Mouse (Mus musculus): ENCODE results near the gene Bms1. TPM values are rescaled to one million over a fixed set of nuclear protein-coding genes. Genes with fewer than 3 reads are reported as not detected.

Gene Bms1
- total and polyA plus RNA-seq, 2 experiments from 2014 or later: 11.5 to 17.6 TPM

- H3K27me3 ChIP-seq (ENCODE audit: control insufficient read depth, insufficient read depth, low read length): no peaks in the 10 kb centered on the region
- TF ChIP-seq EP300 (IDR thresholded peaks at IDR 0.05; ENCODE audit: low read depth) (no peak), CTCF (IDR thresholded peaks at IDR 0.05; ENCODE audit: low read depth) (no peak)
- 44% methylated on average over 3 of the region's 3 CpGs for WGBS
- no peak overlapping the region for H3K27ac ChIP-seq (ENCODE audit: low read depth)
- no peak for DNase-seq (ENCODE audit: low spot score)
- peaks cover 7% of the 10 kb centered on the region; the same call in 1 of the 2 replicates for H3K9me3 ChIP-seq (replicated peaks; ENCODE audit: control insufficient read depth, low read length)
- no peak overlapping the region for H3K9ac ChIP-seq (replicated peaks; ENCODE audit: low read depth, low read length)
- ATAC-seq (ENCODE audit: insufficient read depth, low read depth): no peak
- no peaks in the 10 kb centered on the region for H3K4me1 ChIP-seq (ENCODE audit: control insufficient read depth, insufficient read depth)
- H3K4me3 ChIP-seq (ENCODE audit: low read depth, low read length): no peak overlapping the region
- no peak overlapping the region for H3K4me2 ChIP-seq (ENCODE audit: low read depth, low read length)
- no peaks in the 10 kb centered on the region for H3K36me3 ChIP-seq (replicated peaks; ENCODE audit: control insufficient read depth, insufficient read depth, low read length)
Measured at GRCm38 (mm10) chr6:118366196-118366595, 53.1 kb downstream of the Bms1 start.

GRCm38 (mm10) chr6:118365781-118366180 is 53.5 kb downstream of the Bms1 start:
- H3K9me3 ChIP-seq (replicated peaks; ENCODE audit: control insufficient read depth, low read length): peaks cover 10% of the 10 kb centered on the region; the same call in 1 of the 2 replicates
- no peak overlapping the region for H3K9ac ChIP-seq (replicated peaks; ENCODE audit: low read depth, low read length)
- H3K27me3 ChIP-seq (ENCODE audit: control insufficient read depth, insufficient read depth, low read length): no peaks in the 10 kb centered on the region
- H3K4me1 ChIP-seq (ENCODE audit: control insufficient read depth, insufficient read depth): no peaks in the 10 kb centered on the region
- no peak overlapping the region for H3K4me2 ChIP-seq (ENCODE audit: low read depth, low read length)
- H3K27ac ChIP-seq (ENCODE audit: low read depth): no peak overlapping the region
- no peaks in the 10 kb centered on the region for H3K36me3 ChIP-seq (replicated peaks; ENCODE audit: control insufficient read depth, insufficient read depth, low read length)
- ATAC-seq (ENCODE audit: insufficient read depth, low read depth) (no peak), DNase-seq (ENCODE audit: low spot score) (no peak)
- no peak overlapping the region for H3K4me3 ChIP-seq (ENCODE audit: low read depth, low read length)
- TF ChIP-seq CTCF (IDR thresholded peaks at IDR 0.05; ENCODE audit: low read depth): no peak
- no peak for TF ChIP-seq EP300 (IDR thresholded peaks at IDR 0.05; ENCODE audit: low read depth)

GRCm38 (mm10) chr6:118350342-118350741 is 68.9 kb downstream of the Bms1 start:
- Histone ChIP-seq H3K4me2 (ENCODE audit: low read depth, low read length) (no peak overlapping the region), H3K9me3 (replicated peaks; ENCODE audit: control insufficient read depth, low read length) (no peaks in the 10 kb centered on the region), H3K4me1 (ENCODE audit: control insufficient read depth, insufficient read depth) (no peaks in the 10 kb centered on the region), H3K27ac (ENCODE audit: low read depth) (no peak overlapping the region), H3K9ac (replicated peaks; ENCODE audit: low read depth, low read length) (no peak overlapping the region), H3K36me3 (replicated peaks; ENCODE audit: control insufficient read depth, insufficient read depth, low read length) (no peaks in the 10 kb centered on the region), H3K4me3 (ENCODE audit: low read depth, low read length) (no peak overlapping the region), H3K27me3 (ENCODE audit: control insufficient read depth, insufficient read depth, low read length) (peaks cover 5% of the 10 kb centered on the region; the same call in 1 of the 2 replicates)
- whole genome bisulfite sequencing: 58% methylated on average over 12 of the region's 12 CpGs
- no peak for TF ChIP-seq CTCF (IDR thresholded peaks at IDR 0.05; ENCODE audit: low read depth)
- TF ChIP-seq EP300 (IDR thresholded peaks at IDR 0.05; ENCODE audit: low read depth): no peak
- no peak for ATAC-seq (ENCODE audit: insufficient read depth, low read depth)
- DNase-seq (ENCODE audit: low spot score): no peak

- no peak overlapping the region for H3K27ac ChIP-seq (ENCODE audit: low read depth)
- H3K4me2 ChIP-seq (ENCODE audit: low read depth, low read length): no peak overlapping the region
- WGBS: 59% methylated on average over 3 of the region's 3 CpGs
- H3K27me3 ChIP-seq (ENCODE audit: control insufficient read depth, insufficient read depth, low read length): peaks cover 5% of the 10 kb centered on the region; the same call in 1 of the 2 replicates
- no peak overlapping the region for H3K4me3 ChIP-seq (ENCODE audit: low read depth, low read length)
- H3K36me3 ChIP-seq (replicated peaks; ENCODE audit: control insufficient read depth, insufficient read depth, low read length): no peaks in the 10 kb centered on the region
- TF ChIP-seq CTCF (IDR thresholded peaks at IDR 0.05; ENCODE audit: low read depth): no peak
- TF ChIP-seq EP300 (IDR thresholded peaks at IDR 0.05; ENCODE audit: low read depth): no peak
- H3K9ac ChIP-seq (replicated peaks; ENCODE audit: low read depth, low read length): no peak overlapping the region
- no peaks in the 10 kb centered on the region for H3K9me3 ChIP-seq (replicated peaks; ENCODE audit: control insufficient read depth, low read length)
- no peak for ATAC-seq (ENCODE audit: insufficient read depth, low read depth)
- no peak for DNase-seq (ENCODE audit: low spot score)
- no peaks in the 10 kb centered on the region for H3K4me1 ChIP-seq (ENCODE audit: control insufficient read depth, insufficient read depth)
Measured at GRCm38 (mm10) chr6:118348186-118348585, 71.1 kb downstream of the Bms1 start.

GRCm38 (mm10) chr6:118347291-118347690 is 72.0 kb downstream of the Bms1 start:
- Histone ChIP-seq H3K4me2 (ENCODE audit: low read depth, low read length) (no peak overlapping the region), H3K36me3 (replicated peaks; ENCODE audit: control insufficient read depth, insufficient read depth, low read length) (no peaks in the 10 kb centered on the region), H3K9ac (replicated peaks; ENCODE audit: low read depth, low read length) (no peak overlapping the region), H3K4me1 (ENCODE audit: control insufficient read depth, insufficient read depth) (no peaks in the 10 kb centered on the region), H3K4me3 (ENCODE audit: low read depth, low read length) (no peak overlapping the region), H3K27me3 (ENCODE audit: control insufficient read depth, insufficient read depth, low read length) (peaks cover 5% of the 10 kb centered on the region; the same call in 1 of the 2 replicates), H3K27ac (ENCODE audit: low read depth) (no peak overlapping the region), H3K9me3 (replicated peaks; ENCODE audit: control insufficient read depth, low read length) (no peaks in the 10 kb centered on the region)
- TF ChIP-seq CTCF (IDR thresholded peaks at IDR 0.05; ENCODE audit: low read depth): no peak
- TF ChIP-seq EP300 (IDR thresholded peaks at IDR 0.05; ENCODE audit: low read depth): no peak
- DNase-seq (ENCODE audit: low spot score) (no peak), ATAC-seq (ENCODE audit: insufficient read depth, low read depth) (no peak)
- WGBS: 81% methylated on average over 8 of the region's 8 CpGs

- H3K36me3 ChIP-seq (replicated peaks; ENCODE audit: control insufficient read depth, insufficient read depth, low read length): no peaks in the 10 kb centered on the region
- no peaks in the 10 kb centered on the region for H3K4me1 ChIP-seq (ENCODE audit: control insufficient read depth, insufficient read depth)
- H3K27me3 ChIP-seq (ENCODE audit: control insufficient read depth, insufficient read depth, low read length): peaks cover 5% of the 10 kb centered on the region; the same call in 1 of the 2 replicates
- H3K9ac ChIP-seq (replicated peaks; ENCODE audit: low read depth, low read length): no peak overlapping the region
- H3K4me2 ChIP-seq (ENCODE audit: low read depth, low read length): no peak overlapping the region
- no peak overlapping the region for H3K4me3 ChIP-seq (ENCODE audit: low read depth, low read length)
- DNase-seq (ENCODE audit: low spot score): no peak
- H3K27ac ChIP-seq (ENCODE audit: low read depth): no peak overlapping the region
- no peak for ATAC-seq (ENCODE audit: insufficient read depth, low read depth)
- 85% methylated on average over 11 of the region's 11 CpGs for WGBS
- TF ChIP-seq EP300 (IDR thresholded peaks at IDR 0.05; ENCODE audit: low read depth): no peak
- no peaks in the 10 kb centered on the region for H3K9me3 ChIP-seq (replicated peaks; ENCODE audit: control insufficient read depth, low read length)
Measured at GRCm38 (mm10) chr6:118341861-118342485, 77.3 kb downstream of the Bms1 start.

All from heart, postnatal 0 days (tissue).